Mouse (Mus musculus) embryonic fibroblast, embryonic 13.5 days (primary cell): ENCODE measurements around the gene D630003M21Rik. TPM values are rescaled to one million over a fixed set of nuclear protein-coding genes. Genes with fewer than 3 reads are reported as not detected.
A peak's percentile ranks its signal among the peaks of the same experiment; 100 is the strongest.

ENCODE experiments used
- H3K27ac ChIP-seq: 2 replicates; pipeline ENCODE4 v1.5.1; 2012; ENCODE audit warnings: low read length, control low read depth, inconsistent platforms; ENCODE audit not compliant: insufficient read depth
- H3K4me1 ChIP-seq: 2 replicates; pipeline ENCODE4 v1.6.1; 2011; ENCODE audit warnings: low read length; ENCODE audit not compliant: control insufficient read depth, insufficient read depth
- H3K4me3 ChIP-seq: 2 replicates; pipeline ENCODE4 v1.5.1; 2011; ENCODE audit warnings: mild to moderate bottlenecking, control low read depth, low read length; ENCODE audit not compliant: insufficient read depth
- CTCF ChIP-seq: IDR thresholded peaks from 2 replicates; pipeline ENCODE4 v1.5.1; 2011; ENCODE audit warnings: mild to moderate bottlenecking, control low read depth, low read length, moderate library complexity, borderline replicate concordance; ENCODE audit not compliant: insufficient read depth
- POLR2A ChIP-seq: IDR thresholded peaks from 2 replicates; pipeline ENCODE4 v1.6.1; 2011; ENCODE audit warnings: low read depth, mild to moderate bottlenecking, control low read depth, low read length, moderate library complexity
- polyA plus RNA-seq: library from polyadenylated mRNA; stranded (reverse); fragments of >200 nt; gene quantifications from 2 replicates; pipeline ENCODE4 v1.2.4, GENCODE M21; 2011; ENCODE audit warnings: low read depth; ENCODE audit not compliant: missing spikeins, insufficient read length

The D630003M21Rik gene
- polyA plus RNA-seq, 1 experiment = 0.61 TPM

- TF ChIP-seq POLR2A (peak; percentile 57; the same call in 1 of the 2 replicates), CTCF (peak; percentile 33; the same call in 1 of the 2 replicates)
- no peaks in the 10 kb centered on the region for H3K4me1 ChIP-seq
- H3K27ac ChIP-seq = no peak within 1 kb of the TSS
- H3K4me3 ChIP-seq = peak within 1 kb of the TSS; percentile 27
Measured at GRCm38 (mm10) chr2:158146223-158146622, 82.8 kb downstream of the D630003M21Rik start, which contains the start of gene Tgm2. Gene Tgm2 (minus strand): TSS chr2:158146436.

- Histone ChIP-seq H3K4me1 (no peaks in the 10 kb centered on the region), H3K27ac (no peak overlapping the region), H3K4me3 (peak overlapping the region; percentile 27; the same call in 1 of the 2 replicates)
- no peak for TF ChIP-seq CTCF
Measured at GRCm38 (mm10) chr2:158145528-158146065, 83.4 kb downstream of the D630003M21Rik start.

- TF ChIP-seq CTCF (no peak), POLR2A (no peak)
- H3K27ac ChIP-seq = no peak overlapping the region
- H3K4me1 ChIP-seq = no peaks in the 10 kb centered on the region
- no peak overlapping the region for H3K4me3 ChIP-seq
Measured at GRCm38 (mm10) chr2:158144750-158145527, 84.1 kb downstream of the D630003M21Rik start.

- Histone ChIP-seq H3K4me3 (no peak overlapping the region), H3K27ac (no peak overlapping the region), H3K4me1 (peaks cover 3% of the 10 kb centered on the region; the same call in 1 of the 2 replicates)
- TF ChIP-seq CTCF (no peak), POLR2A (no peak)
Measured at GRCm38 (mm10) chr2:158144263-158144662, 84.8 kb downstream of the D630003M21Rik start.

- peaks cover 6% of the 10 kb centered on the region; the same call in 1 of the 2 replicates for H3K4me1 ChIP-seq
Measured at GRCm38 (mm10) chr2:158143816-158144215, 85.2 kb downstream of the D630003M21Rik start.

GRCm38 (mm10) chr2:158142981-158143380, 86.0 kb downstream of the D630003M21Rik start:
- Histone ChIP-seq H3K4me1 (peaks cover 6% of the 10 kb centered on the region; the same call in 1 of the 2 replicates), H3K27ac (no peak overlapping the region)
- TF ChIP-seq CTCF (no peak), POLR2A (no peak)

More at GRCm38 (mm10) chr2:158143816-158144215, 85.2 kb downstream of the D630003M21Rik start:
- TF ChIP-seq CTCF (no peak), POLR2A (no peak)
- Histone ChIP-seq H3K27ac (no peak overlapping the region), H3K4me3 (no peak overlapping the region)

GRCm38 (mm10) chr2:158141690-158142440, 87.2 kb downstream of the D630003M21Rik start:
- Histone ChIP-seq H3K27ac (no peak overlapping the region), H3K4me3 (no peak overlapping the region), H3K4me1 (peaks cover 6% of the 10 kb centered on the region; the same call in 1 of the 2 replicates)
- no peak for TF ChIP-seq POLR2A
- TF ChIP-seq CTCF = no peak

More at GRCm38 (mm10) chr2:158142981-158143380, 86.0 kb downstream of the D630003M21Rik start:
- H3K4me3 ChIP-seq = no peak overlapping the region

GRCm38 (mm10) chr2:158141271-158141670, 87.8 kb downstream of the D630003M21Rik start:
- Histone ChIP-seq H3K27ac (no peak overlapping the region), H3K4me3 (no peak overlapping the region), H3K4me1 (peaks cover 6% of the 10 kb centered on the region; the same call in 1 of the 2 replicates)
- TF ChIP-seq POLR2A = no peak
- no peak for TF ChIP-seq CTCF

- H3K27ac ChIP-seq = no peak overlapping the region
- no peak overlapping the region for H3K4me3 ChIP-seq
- peaks cover 6% of the 10 kb centered on the region; the same call in 1 of the 2 replicates for H3K4me1 ChIP-seq
- TF ChIP-seq CTCF = no peak
- no peak for TF ChIP-seq POLR2A
Measured at GRCm38 (mm10) chr2:158140664-158141063, 88.4 kb downstream of the D630003M21Rik start.
